Mouse (Mus musculus) MEL (cell line): ENCODE measurements at regions not wholly inside any gene's neighbourhood (a gene's known extent, or its start where the extent isn't known, plus 50 kb on each side); places are given as distances from the start of the nearest gene placed in this dataset.

Experiments used
- DNase-seq: peaks from one replicate; pipeline ENCODE4 v3.0.0; 2011; ENCODE audit warnings: low read depth, low spot score
- H3K27ac ChIP-seq: 2 replicates; pipeline ENCODE4 v1.5.1; 2012; ENCODE audit warnings: low read depth, mild to moderate bottlenecking, control low read depth, low read length, moderate library complexity; ENCODE audit not compliant: control insufficient read depth
- H3K27me3 ChIP-seq, 2 experiments: fragments of 150-350 bp in 1 of 2; sonication (generic) in 1 of 2; 2 replicates each; pipeline ENCODE4 v1.6.1; 2012; ENCODE audit warnings: low read length in 2 of 2, mild to moderate bottlenecking in 2 of 2, improper control_type of control experiment in 1 of 2, moderate library complexity in 1 of 2; ENCODE audit not compliant: insufficient read depth in 2 of 2, control insufficient read depth in 1 of 2
- H3K36me3 ChIP-seq, 2 experiments: 2 replicates each; pipeline ENCODE4 v1.6.1; 2012 to 2014; ENCODE audit warnings: low read length in 2 of 2, improper control_type of control experiment in 1 of 2, inconsistent platforms in 1 of 2, mild to moderate bottlenecking in 1 of 2; ENCODE audit not compliant: insufficient read depth in 2 of 2, control insufficient read depth in 1 of 2
- H3K4me1 ChIP-seq, 2 experiments: fragments of 150-350 bp in 1 of 2; sonication (generic) in 1 of 2; 2 replicates each; pipeline ENCODE4 v1.6.1; 2012; ENCODE audit warnings: low read length in 2 of 2, improper control_type of control experiment in 1 of 2, mild to moderate bottlenecking in 1 of 2; ENCODE audit not compliant: insufficient read depth in 2 of 2, control insufficient read depth in 1 of 2
- H3K4me3 ChIP-seq, 2 experiments: fragments of 150-350 bp in 1 of 2; sonication (generic) in 1 of 2; 2 replicates each; pipeline ENCODE4 v1.5.1; 2012; ENCODE audit warnings: low read depth in 2 of 2, low read length in 2 of 2, mild to moderate bottlenecking in 2 of 2, moderate library complexity in 2 of 2, control low read depth in 1 of 2, improper control_type of control experiment in 1 of 2; ENCODE audit not compliant: control insufficient read depth in 1 of 2, insufficient read depth in 1 of 2
- H3K79me2 ChIP-seq: 2 replicates; pipeline ENCODE4 v1.6.1; 2012; ENCODE audit warnings: mild to moderate bottlenecking, low read length, moderate library complexity; ENCODE audit not compliant: control insufficient read depth, poor library complexity, insufficient read depth
- H3K9ac ChIP-seq: 2 replicates; pipeline ENCODE4 v1.6.1; 2012; ENCODE audit warnings: low read depth, mild to moderate bottlenecking, control low read depth, low read length, moderate library complexity; ENCODE audit not compliant: control insufficient read depth, poor library complexity, severe bottlenecking
- H3K9me3 ChIP-seq: fragments of 150-350 bp; sonication (generic); replicated peaks from 2 replicates; pipeline ENCODE4 v1.6.1; 2012; ENCODE audit warnings: mild to moderate bottlenecking, low read length, improper control_type of control experiment, moderate library complexity; ENCODE audit not compliant: insufficient read depth
- CHD1 ChIP-seq: IDR thresholded peaks from 2 replicates; pipeline ENCODE4 v1.6.1; 2012; ENCODE audit warnings: low read depth, mild to moderate bottlenecking, inconsistent platforms, low read length, improper control_type of control experiment
- CTCF ChIP-seq, 3 experiments: IDR thresholded peaks in 2 of 3; conservative IDR thresholded peaks in 1 of 3; 2 replicates each; pipeline ENCODE4 v1.5.1; 2011 to 2012; ENCODE audit warnings: low read length in 3 of 3, low read depth in 2 of 3, mild to moderate bottlenecking in 2 of 3, improper control_type of control experiment in 1 of 3, inconsistent platforms in 1 of 3, mixed read lengths in 1 of 3, moderate library complexity in 1 of 3; ENCODE audit not compliant: control insufficient read depth in 1 of 3, insufficient read depth in 1 of 3, poor library complexity in 1 of 3, severe bottlenecking in 1 of 3
- E2F4 ChIP-seq: IDR thresholded peaks from 2 replicates; pipeline ENCODE4 v1.6.1; 2011; ENCODE audit warnings: low read depth, low read length, improper control_type of control experiment, borderline replicate concordance
- ELF1 ChIP-seq: IDR thresholded peaks from 2 replicates; pipeline ENCODE4 v1.6.1; 2014; ENCODE audit warnings: low read depth, mild to moderate bottlenecking, inconsistent platforms, low read length, improper control_type of control experiment, moderate library complexity
- ETS1 ChIP-seq: IDR thresholded peaks from 2 replicates; pipeline ENCODE4 v1.6.1; 2012; ENCODE audit warnings: low read depth, mild to moderate bottlenecking, inconsistent platforms, low read length, improper control_type of control experiment, moderate library complexity
- HCFC1 ChIP-seq: IDR thresholded peaks from 2 replicates; pipeline ENCODE4 v1.6.1; 2012; ENCODE audit warnings: low read depth, mild to moderate bottlenecking, inconsistent platforms, low read length, improper control_type of control experiment, moderate library complexity
- JUND ChIP-seq: IDR thresholded peaks from 2 replicates; pipeline ENCODE4 v1.6.1; 2011; ENCODE audit warnings: low read depth, mild to moderate bottlenecking, improper control_type of control experiment, low read length
- KAT2A ChIP-seq: conservative IDR thresholded peaks from 2 replicates; pipeline ENCODE4 v1.6.1; 2012; ENCODE audit warnings: low read depth, low read length, improper control_type of control experiment, inconsistent platforms
- MAFK ChIP-seq: IDR thresholded peaks from 2 replicates; pipeline ENCODE4 v1.6.1; 2011; ENCODE audit warnings: low read depth, mild to moderate bottlenecking, low read length, improper control_type of control experiment, borderline replicate concordance
- MAX ChIP-seq: IDR thresholded peaks from 2 replicates; pipeline ENCODE4 v1.6.1; 2011; ENCODE audit warnings: low read length, improper control_type of control experiment
- MAZ ChIP-seq: IDR thresholded peaks from 2 replicates; pipeline ENCODE4 v1.6.1; 2012; ENCODE audit warnings: low read depth, mild to moderate bottlenecking, inconsistent platforms, low read length, improper control_type of control experiment
- MXI1 ChIP-seq: IDR thresholded peaks from 2 replicates; pipeline ENCODE4 v1.6.1; 2011; ENCODE audit warnings: mild to moderate bottlenecking, low read depth, low read length, improper control_type of control experiment
- MYC ChIP-seq: IDR thresholded peaks from 2 replicates; pipeline ENCODE4 v1.6.1; 2011; ENCODE audit warnings: low read depth, mild to moderate bottlenecking, low read length, improper control_type of control experiment, moderate library complexity
- NELFE ChIP-seq: IDR thresholded peaks from 2 replicates; pipeline ENCODE4 v1.6.1; 2011; ENCODE audit warnings: low read depth, low read length, improper control_type of control experiment
- NRF1 ChIP-seq: IDR thresholded peaks from 2 replicates; pipeline ENCODE4 v1.6.1; 2014; ENCODE audit warnings: low read depth, mild to moderate bottlenecking, inconsistent platforms, low read length, improper control_type of control experiment, moderate library complexity; ENCODE audit not compliant: poor library complexity, insufficient read depth, severe bottlenecking
- POLR2AphosphoS5 ChIP-seq: IDR thresholded peaks from 2 replicates; pipeline ENCODE4 v1.6.1; 2012; ENCODE audit warnings: low read depth, borderline replicate concordance, mild to moderate bottlenecking, inconsistent platforms, low read length, moderate library complexity, mixed read lengths
- RAD21 ChIP-seq: IDR thresholded peaks from 2 replicates; pipeline ENCODE4 v1.6.1; 2011; ENCODE audit warnings: mild to moderate bottlenecking, low read depth, low read length, improper control_type of control experiment
- RCOR1 ChIP-seq: IDR thresholded peaks from 2 replicates; pipeline ENCODE4 v1.6.1; 2012; ENCODE audit warnings: low read depth, mild to moderate bottlenecking, inconsistent platforms, low read length, improper control_type of control experiment
- SIN3A ChIP-seq: IDR thresholded peaks from 2 replicates; pipeline ENCODE4 v1.6.1; 2012; ENCODE audit warnings: low read length, improper control_type of control experiment, inconsistent platforms
- TAL1 ChIP-seq: IDR thresholded peaks from 2 replicates; pipeline ENCODE4 v1.6.1; 2012; ENCODE audit warnings: mild to moderate bottlenecking, inconsistent platforms, low read length, moderate library complexity, mixed read lengths
- USF1 ChIP-seq: IDR thresholded peaks from 2 replicates; pipeline ENCODE4 v1.6.1; 2014; ENCODE audit warnings: low read depth, mild to moderate bottlenecking, inconsistent platforms, low read length, improper control_type of control experiment, moderate library complexity
- USF2 ChIP-seq, 2 experiments: IDR thresholded peaks; 2 replicates each; pipeline ENCODE4 v1.6.1; 2011 to 2012; ENCODE audit warnings: improper control_type of control experiment in 2 of 2, low read length in 2 of 2, borderline replicate concordance in 1 of 2, inconsistent platforms in 1 of 2, low read depth in 1 of 2, mild to moderate bottlenecking in 1 of 2; ENCODE audit not compliant: insufficient read depth in 1 of 2
- ZC3H11A ChIP-seq: IDR thresholded peaks from 2 replicates; pipeline ENCODE4 v1.6.1; 2012; ENCODE audit warnings: low read depth, mild to moderate bottlenecking, inconsistent platforms, low read length, improper control_type of control experiment
- ZKSCAN1 ChIP-seq: IDR thresholded peaks from 2 replicates; pipeline ENCODE4 v1.6.1; 2012; ENCODE audit warnings: low read depth, mild to moderate bottlenecking, inconsistent platforms, low read length, improper control_type of control experiment, moderate library complexity
- ZMIZ1 ChIP-seq: IDR thresholded peaks from 2 replicates; pipeline ENCODE4 v1.6.1; 2012; ENCODE audit warnings: low read depth, mild to moderate bottlenecking, inconsistent platforms, low read length, improper control_type of control experiment, moderate library complexity
- ZNF384 ChIP-seq: IDR thresholded peaks from 2 replicates; pipeline ENCODE4 v1.6.1; 2012; ENCODE audit warnings: low read depth, mild to moderate bottlenecking, inconsistent platforms, low read length, improper control_type of control experiment

GRCm38 (mm10) chr4:64684654-64685053 lies 439.3 kb upstream of the Pappa start:
- H3K27ac ChIP-seq, result no peak overlapping the region
- H3K9ac ChIP-seq, result no peak overlapping the region
- H3K4me1 ChIP-seq, result no peaks in the 10 kb centered on the region
- no peaks in the 10 kb centered on the region for H3K27me3 ChIP-seq
- no peaks in the 10 kb centered on the region for H3K9me3 ChIP-seq
- H3K36me3 ChIP-seq, result no peaks in the 10 kb centered on the region
- no peak for DNase-seq
- no peak for TF ChIP-seq HCFC1
- TF ChIP-seq JUND, result no peak
- TF ChIP-seq SIN3A, result no peak
- no peak for TF ChIP-seq MAX
- no peak for TF ChIP-seq ZC3H11A
- TF ChIP-seq TAL1, result no peak
- TF ChIP-seq ELF1, result no peak
- no peaks in the 10 kb centered on the region for H3K79me2 ChIP-seq
- no peak overlapping the region for H3K4me3 ChIP-seq

- TF ChIP-seq MAZ, result no peak
- no peak for TF ChIP-seq RAD21
- TF ChIP-seq ETS1, result no peak
- TF ChIP-seq POLR2AphosphoS5, result no peak
- no peak for TF ChIP-seq MXI1
- TF ChIP-seq ZNF384, result no peak
- no peak for TF ChIP-seq JUND
- no peak for TF ChIP-seq RCOR1
- TF ChIP-seq TAL1, result no peak
- no peak overlapping the region for H3K9ac ChIP-seq
- no peak overlapping the region for H3K4me3 ChIP-seq
- no peak for DNase-seq
- no peaks in the 10 kb centered on the region for H3K27me3 ChIP-seq
- no peaks in the 10 kb centered on the region for H3K36me3 ChIP-seq
- H3K27ac ChIP-seq, result no peak overlapping the region
- H3K79me2 ChIP-seq, result no peaks in the 10 kb centered on the region
- no peaks in the 10 kb centered on the region for H3K4me1 ChIP-seq
- no peaks in the 10 kb centered on the region for H3K9me3 ChIP-seq
Observed at GRCm38 (mm10) chr4:64696134-64696533, 427.8 kb upstream of the Pappa start.

GRCm38 (mm10) chr4:64723296-64723695 lies 400.7 kb upstream of the Pappa start:
- no peaks in the 10 kb centered on the region for H3K36me3 ChIP-seq
- H3K4me3 ChIP-seq, result no peak overlapping the region
- no peaks in the 10 kb centered on the region for H3K79me2 ChIP-seq
- no peak overlapping the region for H3K27ac ChIP-seq
- no peaks in the 10 kb centered on the region for H3K27me3 ChIP-seq
- no peaks in the 10 kb centered on the region for H3K9me3 ChIP-seq
- DNase-seq, result no peak
- no peak for TF ChIP-seq NRF1
- no peak for TF ChIP-seq MYC
- TF ChIP-seq ZKSCAN1, result no peak
- TF ChIP-seq USF2 (IDR thresholded peaks at IDR 0.05; ENCODE audit: borderline replicate concordance in 1 of 2, insufficient read depth in 1 of 2, low read depth in 1 of 2, low read length in 2 of 2), result no peak
- TF ChIP-seq TAL1, result no peak
- no peak for TF ChIP-seq CHD1
- no peak for TF ChIP-seq MAFK
- TF ChIP-seq E2F4, result no peak
- no peak for TF ChIP-seq MXI1
- TF ChIP-seq CTCF (IDR thresholded peaks at IDR 0.05 in 2 of 3, conservative IDR thresholded peaks at IDR 0.05 in 1 of 3; ENCODE audit: control insufficient read depth in 1 of 3, insufficient read depth in 1 of 3, low read depth in 2 of 3, low read length in 3 of 3, poor library complexity in 1 of 3, severe bottlenecking in 1 of 3), result no peak
- no peak for TF ChIP-seq USF1
- no peak for TF ChIP-seq SIN3A
- TF ChIP-seq RCOR1, result no peak
- no peak for TF ChIP-seq MAZ
- no peak for TF ChIP-seq ETS1
- TF ChIP-seq ZMIZ1, result no peak
- TF ChIP-seq NELFE, result no peak
- TF ChIP-seq ZC3H11A, result no peak
- no peak for TF ChIP-seq POLR2AphosphoS5
- no peak for TF ChIP-seq KAT2A
- H3K9ac ChIP-seq, result no peak overlapping the region
- H3K4me1 ChIP-seq, result no peaks in the 10 kb centered on the region
